Mouse (Mus musculus) gastrocnemius, postnatal 14 days (tissue): ENCODE data around the gene Vmn1r66. TPM values are rescaled to one million over a fixed set of nuclear protein-coding genes. Genes with fewer than 3 reads are reported as not detected.
"Not testable (repeated sequence)": the region's sequence is repeated elsewhere in the genome, so short reads cannot be mapped to it uniquely, and the experiment has no call there.

Experiments used
- DNase-seq: peaks from one replicate; pipeline ENCODE4 v3.0.0; 2021; ENCODE audit warnings: mixed read lengths
- intact Hi-C: fragments of 180-260 bp; cut with DNase I; formaldehyde crosslinking; loops from one replicate; pipeline ENCODE4 v1.15.1; 2025; ENCODE audit warnings: low total_unique reads
- long read RNA-seq, 2 experiments: library from polyadenylated mRNA; stranded (forward); transcript quantifications; one replicate each; pipeline ENCODE4 v2.0.0; 2021
- total RNA-seq, 2 experiments: library from RNA; stranded (reverse); gene quantifications; 2 replicates each; pipeline ENCODE4 v1.2.3; 2021

Gene Vmn1r66
- not detected for total RNA-seq
- long read RNA-seq, experiment 1 = 0 reads
- long read RNA-seq, experiment 2 = 0 reads

DNA sequence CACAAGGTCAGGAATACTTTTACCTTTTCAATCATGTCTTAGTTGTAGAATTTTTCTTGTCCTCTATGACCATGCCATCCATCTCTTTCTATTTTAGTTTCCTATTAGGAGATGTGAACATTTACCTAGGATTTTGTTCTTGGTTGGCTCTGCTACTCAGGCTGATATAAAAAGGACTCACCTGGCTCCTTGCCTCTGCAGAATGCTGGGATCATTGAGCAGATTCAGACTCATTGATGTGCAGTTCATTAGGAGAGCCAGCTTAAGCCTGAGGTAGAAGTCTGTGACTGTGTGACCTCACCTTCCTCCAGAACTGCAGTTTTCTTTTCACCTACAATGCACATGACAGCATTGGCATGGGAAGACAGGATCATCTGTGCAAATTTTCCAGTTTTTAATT is at the start of gene Vmn1r66:
Gene Vmn1r66, minus strand, starts transcription at position 101 of the 400 bp plus-strand sequence.
- DNase-seq = no peak
- intact Hi-C loops = no loop called here

DNA sequence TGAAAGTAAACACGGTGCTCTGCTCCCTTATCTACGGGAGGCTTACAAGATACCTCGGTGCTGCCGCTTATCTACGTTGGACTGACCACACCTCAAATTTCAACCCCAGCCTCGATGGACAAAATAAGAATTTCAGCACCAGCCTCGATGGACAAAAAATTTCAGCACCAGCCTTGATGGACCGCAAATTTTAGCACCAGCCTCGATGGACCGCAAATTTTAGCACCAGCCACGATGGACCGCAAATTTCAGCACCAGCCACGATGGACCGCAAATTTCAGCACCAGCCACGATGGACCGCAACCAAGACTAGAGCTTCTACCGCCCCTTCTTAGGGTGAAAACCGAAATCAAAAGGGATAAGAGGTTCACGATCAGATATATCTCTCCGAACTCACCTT is 47.7 kb upstream of the Vmn1r66 start:
- intact Hi-C loops, DNase-seq: not testable (repeated sequence)

DNA sequence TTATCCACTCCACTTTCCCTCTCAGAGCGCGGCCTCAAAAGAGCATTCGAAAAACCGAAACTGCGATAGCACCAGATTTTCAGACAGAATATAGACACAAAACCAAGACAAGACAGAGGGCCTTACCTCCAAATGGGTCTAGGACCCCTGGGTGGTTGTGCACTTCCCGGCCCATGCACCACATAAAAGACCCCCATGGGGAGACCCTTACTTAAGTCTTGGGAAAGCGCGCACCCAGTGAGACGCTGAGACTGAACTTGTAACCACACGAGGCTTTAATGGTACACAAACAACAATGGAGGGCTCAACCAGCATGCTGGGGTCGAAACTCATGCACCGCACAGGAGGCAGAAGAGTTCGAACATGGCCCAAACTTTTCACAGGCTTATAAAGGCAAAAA is 25.7 kb downstream of the Vmn1r66 start:
- intact Hi-C loops = no loop called here
- DNase-seq = no peak

DNA sequence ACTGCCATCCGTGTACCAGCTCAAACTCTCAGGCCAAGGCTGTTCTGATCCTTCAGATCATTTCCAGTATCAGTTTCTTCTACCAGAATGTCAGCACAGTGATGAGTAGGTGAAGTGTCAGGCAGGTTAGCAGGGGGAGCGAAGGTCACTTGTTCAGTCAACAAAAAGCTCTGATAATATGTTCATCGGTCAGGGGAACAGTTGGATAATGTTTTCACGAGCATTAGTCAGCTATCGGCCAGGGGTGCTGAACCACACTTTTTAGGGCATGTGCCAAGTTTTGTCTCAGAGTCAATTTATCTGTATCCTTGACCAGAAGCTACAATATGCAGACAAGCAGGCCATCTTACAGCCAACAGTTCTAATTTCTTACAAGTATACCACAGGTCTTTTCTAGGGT is 28.7 kb downstream of the Vmn1r66 start:
- intact Hi-C loops = no loop called here
- no peak for DNase-seq

Other genes with a start within 250 kb of the Vmn1r66 start
- gene Vmn2r50, start 224.7 kb downstream of the Vmn1r66 start, total RNA-seq = not detected
- not detected for gene Vmn2r51, start 172.3 kb downstream of the Vmn1r66 start, total RNA-seq
- gene Vmn2r52, start 101.4 kb downstream of the Vmn1r66 start, total RNA-seq = not detected
- gene Vmn1r67, start 165.3 kb upstream of the Vmn1r66 start, total RNA-seq = not detected
- gene Zik1, start 217.4 kb upstream of the Vmn1r66 start, total RNA-seq = 1 to 10 TPM; 1.5 to 1.6 TPM